Mouse (Mus musculus) frontal cortex, postnatal 25 days (tissue): ENCODE measurements around the gene Trim11.

Source experiments
- DNase-seq, 2 experiments: peaks; one replicate each; pipeline ENCODE4 v3.0.0; 2022; ENCODE audit warnings: low spot score in 2 of 2

The Trim11 gene

DNA sequence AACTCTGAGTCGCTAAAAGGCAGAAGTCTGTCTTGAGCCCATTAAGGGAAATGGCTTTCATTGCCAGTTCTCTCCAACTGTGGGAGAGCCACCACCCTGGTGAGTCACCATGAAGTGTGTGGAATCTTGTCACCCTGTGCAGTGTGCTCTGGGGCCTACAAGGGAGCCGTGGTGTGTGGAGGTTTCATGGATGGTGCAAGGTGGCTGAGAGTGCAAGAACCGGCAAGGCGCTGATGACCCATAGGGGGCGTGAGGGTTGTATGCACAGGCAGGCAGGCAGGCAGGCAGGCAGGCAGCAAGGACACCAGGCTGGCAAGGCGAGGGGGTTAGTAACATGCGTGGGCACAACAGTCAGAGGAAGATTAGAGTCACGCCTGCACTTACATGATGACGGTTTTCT is 37.2 kb downstream of the Trim11 start:
- peak in 1 of 2 experiments; percentile 38 for DNase-seq

- DNase-seq, result no peak
Observed at GRCm38 (mm10) chr11:59026411-59026810, 48.5 kb downstream of the Trim11 start.

DNA sequence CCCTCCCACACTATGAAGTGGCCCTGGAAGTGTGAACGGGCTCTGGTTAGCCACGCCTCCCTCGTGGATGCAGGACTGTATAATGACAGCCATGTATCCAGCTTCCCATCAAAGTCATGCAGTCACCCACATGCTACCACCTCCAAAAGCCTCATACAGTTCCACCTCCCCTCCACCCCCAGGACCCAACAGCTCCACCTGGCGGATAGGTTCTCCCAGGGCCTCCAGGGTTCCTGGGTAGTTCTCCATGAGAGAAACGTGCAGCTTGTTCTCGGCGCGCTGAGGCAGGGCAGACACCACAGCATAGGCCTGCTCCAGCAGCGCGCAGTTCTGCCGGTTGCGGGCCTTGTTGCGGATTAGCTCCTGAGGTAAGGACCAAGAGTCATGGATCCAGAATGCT is 51.1 kb downstream of the Trim11 start:
- DNase-seq, result no peak
